Mouse (Mus musculus) ES-Bruce4 (cell line): ENCODE data around the gene Dnttip1.

Source experiments
- CTCF ChIP-seq: IDR thresholded peaks from one replicate; pipeline ENCODE4 v1.8.1; 2011; ENCODE audit warnings: low read depth, low read length
- POLR2A ChIP-seq: IDR thresholded peaks from one replicate; pipeline ENCODE4 v1.8.1; 2011; ENCODE audit warnings: low read length; ENCODE audit not compliant: insufficient read depth

DNA sequence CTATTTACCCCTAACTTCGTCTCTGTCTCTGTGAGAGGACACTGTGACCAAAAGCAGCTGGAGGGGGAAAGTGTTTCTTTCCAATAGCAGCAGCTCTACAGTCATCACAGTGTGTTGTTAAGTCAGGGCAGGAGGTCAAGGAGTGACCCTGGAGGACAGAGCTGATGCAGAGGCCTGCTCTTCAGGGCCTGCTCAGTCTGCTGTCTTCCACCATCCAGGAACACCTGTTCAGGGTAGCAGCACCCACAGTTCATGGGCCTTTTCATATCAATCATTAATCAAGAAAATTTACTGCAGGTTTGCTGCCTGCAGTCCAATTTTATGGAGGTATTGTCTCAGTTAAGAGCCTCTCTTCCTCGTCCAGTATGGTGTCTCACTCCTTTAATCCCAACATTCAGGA lies 67.8 kb downstream of the Dnttip1 start:
- TF ChIP-seq POLR2A (no peak), CTCF (no peak)
